Mouse (Mus musculus): Measurements from ENCODE around the gene Klhl21. TPM values are rescaled to one million over a fixed set of nuclear protein-coding genes. Genes with fewer than 3 reads are reported as not detected.
"Not testable (repeated sequence)": the region's sequence is repeated elsewhere in the genome, so short reads cannot be mapped to it uniquely, and the experiment has no call there.

Gene Klhl21
- total RNA-seq, 1 experiment from 2014 or later: 18.7 TPM

DNA sequence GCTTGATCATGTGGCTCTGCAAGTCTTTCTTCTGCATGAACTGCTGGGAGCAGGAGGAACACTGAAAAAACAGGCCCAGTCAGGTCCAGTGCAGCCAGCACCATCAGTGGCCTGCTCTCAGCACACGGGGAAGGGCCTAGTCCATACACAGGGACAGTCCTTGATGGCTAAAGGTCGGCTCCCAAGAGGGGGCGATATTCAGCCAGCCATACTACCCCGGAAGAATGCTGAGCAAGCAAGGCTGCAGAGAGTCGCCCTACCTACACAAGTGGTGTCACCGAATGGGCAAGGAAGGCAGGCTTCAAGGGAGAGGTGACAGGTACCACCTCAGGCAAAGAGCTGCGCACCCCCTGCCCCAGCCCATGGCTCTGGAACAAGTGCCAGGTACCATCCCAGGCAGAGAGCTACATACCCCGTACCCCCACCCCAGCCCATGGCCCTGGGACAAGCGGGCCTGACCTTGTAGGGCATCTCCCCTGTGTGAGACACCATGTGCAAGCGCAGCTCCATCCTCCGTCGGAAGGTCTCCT lies 13.0 kb downstream of the Klhl21 start:
- no peak for DNase-seq

- no peak for DNase-seq
Measured at GRCm38 (mm10) chr4:152022506-152022905, 13.9 kb downstream of the Klhl21 start.

- no peak for DNase-seq
Measured at GRCm38 (mm10) chr4:152024525-152024924, 15.9 kb downstream of the Klhl21 start.

- peak; percentile 75 for DNase-seq
Measured at GRCm38 (mm10) chr4:152026751-152027508, 18.3 kb downstream of the Klhl21 start.

DNA sequence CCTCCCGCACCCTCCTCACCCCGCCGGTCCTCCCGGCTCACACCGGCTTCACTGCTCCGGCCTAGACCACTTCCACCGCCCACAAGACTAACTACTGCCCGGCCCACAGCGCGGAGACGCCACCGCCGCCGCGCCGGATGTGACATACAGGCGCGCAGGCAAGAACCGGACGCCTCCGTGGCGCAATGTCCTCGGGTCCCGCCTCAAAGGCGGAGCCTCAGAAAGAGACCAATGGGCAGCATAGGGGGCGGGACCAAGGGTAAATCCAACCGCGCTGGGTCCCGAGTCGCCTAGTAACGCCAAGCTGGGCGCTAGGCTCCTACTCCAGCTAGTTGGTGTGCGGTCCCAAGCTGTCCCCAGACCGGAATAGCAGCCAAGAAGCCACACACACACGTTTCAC lies 18.9 kb downstream of the Klhl21 start, which contains the start of gene Zbtb48:
Gene Zbtb48, minus strand, starts transcription at position 148 of the 400 bp plus-strand sequence.
- DNase-seq: peak; percentile 98

- no peak for DNase-seq
Measured at GRCm38 (mm10) chr4:152028456-152028855, 19.9 kb downstream of the Klhl21 start.

- no peak for DNase-seq
Measured at GRCm38 (mm10) chr4:152029087-152029486, 20.5 kb downstream of the Klhl21 start.

DNA sequence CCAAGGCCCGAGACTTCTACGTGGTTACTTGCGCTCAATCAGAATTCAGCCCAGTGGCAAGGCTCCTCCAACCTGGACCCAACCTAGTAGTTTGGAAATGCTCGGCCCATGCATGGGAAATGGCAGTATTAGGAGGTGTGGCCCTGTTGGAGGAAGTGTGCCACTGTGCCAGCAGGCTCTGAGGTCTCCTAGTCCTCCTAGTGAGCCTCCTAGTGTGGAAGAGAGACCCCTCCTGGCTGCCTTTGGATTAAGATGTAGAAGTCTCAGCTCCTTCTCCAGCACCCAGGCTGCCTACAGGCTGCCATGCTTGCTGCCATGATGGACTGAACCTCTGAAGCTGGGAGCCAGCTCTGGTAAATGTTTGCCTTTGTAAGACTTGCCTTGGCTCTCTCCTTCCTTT lies 21.4 kb downstream of the Klhl21 start:
- no peak for DNase-seq

GRCm38 (mm10) chr4:152032922-152033321 lies 24.3 kb downstream of the Klhl21 start:
- DNase-seq: no peak

- DNase-seq: not testable (repeated sequence)
Measured at GRCm38 (mm10) chr4:152036464-152036863, 27.9 kb downstream of the Klhl21 start.

- no peak for DNase-seq
Measured at GRCm38 (mm10) chr4:152038225-152038984, 29.8 kb downstream of the Klhl21 start, which contains the start of gene Tas1r1. TSS of gene Tas1r1 (minus strand) at chr4:152038568.

DNA sequence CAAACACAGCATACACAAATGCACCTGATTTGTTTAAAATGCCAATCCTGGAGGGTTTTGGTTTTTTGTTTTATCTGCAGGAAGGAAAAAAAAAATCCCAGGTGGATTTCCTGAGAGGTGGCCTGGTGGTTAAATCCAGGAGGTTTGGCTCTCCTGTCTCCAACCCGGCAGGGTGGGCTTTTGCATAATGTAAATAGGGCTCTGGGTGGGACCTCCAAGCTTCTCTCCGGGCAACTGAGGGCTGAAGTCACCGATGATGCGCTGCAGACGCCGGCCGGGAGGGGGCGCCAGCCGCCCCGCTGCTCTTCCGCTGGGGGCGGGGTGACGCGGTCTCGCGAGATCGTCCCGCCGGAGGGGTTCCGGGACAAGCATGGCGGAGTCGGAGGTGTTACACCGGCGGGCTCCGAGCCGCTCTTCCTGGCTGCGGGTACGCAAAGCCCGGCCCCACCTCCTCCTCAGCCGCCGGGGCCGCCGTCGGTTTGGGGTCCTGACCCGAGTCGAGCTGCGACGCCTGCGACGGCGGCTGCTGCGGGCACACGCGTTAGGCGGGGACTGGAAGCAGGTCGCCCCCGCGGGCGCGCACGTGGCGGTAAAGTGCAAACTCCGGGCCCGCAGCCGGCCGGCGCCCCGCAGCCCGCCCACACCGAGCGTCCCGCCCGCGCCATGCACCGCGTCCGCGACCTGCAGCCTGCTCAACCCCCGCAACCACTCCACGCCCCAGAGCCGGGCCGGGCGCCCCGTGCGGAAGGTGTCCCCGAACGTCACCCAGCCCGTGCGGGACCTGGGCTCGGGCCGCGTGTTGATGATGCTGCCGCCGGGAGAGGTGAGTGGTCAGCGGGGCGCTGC lies 30.6 kb downstream of the Klhl21 start, which contains the start of gene Nol9:
Gene Nol9, plus strand, starts transcription at position 337 of the 846 bp plus-strand sequence.
- DNase-seq: peak; percentile 97

GRCm38 (mm10) chr4:152039831-152040310 lies 31.3 kb downstream of the Klhl21 start:
- peak; percentile 28 for DNase-seq

GRCm38 (mm10) chr4:152041924-152042641 lies 33.5 kb downstream of the Klhl21 start:
- DNase-seq: no peak

GRCm38 (mm10) chr4:152043171-152043570 lies 34.6 kb downstream of the Klhl21 start:
- no peak for DNase-seq

- no peak for DNase-seq
Measured at GRCm38 (mm10) chr4:152044609-152045008, 36.0 kb downstream of the Klhl21 start.

DNA sequence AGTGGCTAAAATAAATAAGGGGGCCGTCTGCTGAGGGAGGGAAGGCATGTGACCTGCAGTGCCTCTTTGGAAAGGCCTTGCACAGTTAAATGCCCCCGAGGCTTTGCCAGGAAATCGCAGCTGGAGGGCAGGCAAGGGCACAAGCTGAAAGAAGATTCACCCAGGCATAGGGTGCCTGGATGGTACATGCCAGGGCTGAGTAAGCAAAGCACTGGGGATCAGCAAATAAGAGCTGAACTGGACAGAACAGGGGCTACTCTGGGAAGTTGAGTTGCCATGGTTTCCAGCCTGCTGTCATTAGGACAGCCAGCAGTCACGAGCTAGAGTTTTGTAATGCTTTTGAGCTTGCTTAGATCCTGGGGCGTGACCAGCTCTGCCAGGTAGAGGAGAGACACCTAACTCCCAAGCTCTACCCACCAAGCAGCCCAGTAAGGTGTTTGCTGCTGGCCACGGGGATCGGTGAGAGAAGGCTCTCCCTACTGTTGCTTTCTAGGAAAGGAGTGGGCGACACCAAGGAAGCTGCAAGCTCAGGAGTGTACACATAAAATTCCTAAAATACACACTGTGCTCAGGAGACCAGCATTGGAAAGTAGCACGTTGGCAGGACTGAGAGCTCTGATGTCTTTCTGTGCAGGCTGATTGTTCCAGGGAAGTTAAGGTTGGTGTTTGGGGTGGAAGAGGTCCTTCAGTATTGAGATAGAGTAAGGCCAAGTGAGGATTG lies 53.9 kb downstream of the Klhl21 start:
- DNase-seq: peak; percentile 65

GRCm38 (mm10) chr4:152067280-152067679 lies 58.7 kb downstream of the Klhl21 start:
- DNase-seq: no peak

All from adrenal gland, postnatal 14 days (tissue).